Mouse (Mus musculus): ENCODE measurements around the gene Pdik1l. TPM values are rescaled to one million over a fixed set of nuclear protein-coding genes. Genes with fewer than 3 reads are reported as not detected.
"Not testable (repeated sequence)": the region's sequence is repeated elsewhere in the genome, so short reads cannot be mapped to it uniquely, and the experiment has no call there.

The Pdik1l gene
- polyA plus RNA-seq, 1 experiment = 3.4 TPM

GRCm38 (mm10) chr4:134273417-134274345, 14.0 kb downstream of the Pdik1l start:
- WGBS = 9% methylated on average over 14 of the region's 14 CpGs
- no peaks in the 10 kb centered on the region; the same call in 1 of the 2 replicates for H3K4me1 ChIP-seq (ENCODE audit: control insufficient read depth, insufficient read depth, low read length)
- H3K36me3 ChIP-seq (ENCODE audit: control insufficient read depth, insufficient read depth, low read length) = peaks cover 4% of the 10 kb centered on the region; the same call in 1 of the 2 replicates
- peak; percentile 45 for DNase-seq
- no peaks in the 10 kb centered on the region for H3K27me3 ChIP-seq (replicated peaks; ENCODE audit: control insufficient read depth, insufficient read depth, low read length)
- peak overlapping the region; percentile 47 for H3K4me3 ChIP-seq (ENCODE audit: insufficient read depth, low read depth, low read length)
- H3K27ac ChIP-seq (ENCODE audit: insufficient read depth, low read depth, low read length) = peak overlapping the region; percentile 42; the same call in 1 of the 2 replicates
- TF ChIP-seq POLR2A (IDR thresholded peaks at IDR 0.05; ENCODE audit: low read depth, low read length) (no peak), CTCF (conservative IDR thresholded peaks at IDR 0.05; ENCODE audit: insufficient read depth, insufficient read length, low read depth, low read length) (no peak)

- no peak for DNase-seq
- Histone ChIP-seq H3K4me1 (ENCODE audit: control insufficient read depth, insufficient read depth, low read length) (no peaks in the 10 kb centered on the region; the same call in 1 of the 2 replicates), H3K27ac (ENCODE audit: insufficient read depth, low read depth, low read length) (no peak overlapping the region; the same call in 1 of the 2 replicates), H3K27me3 (replicated peaks; ENCODE audit: control insufficient read depth, insufficient read depth, low read length) (no peaks in the 10 kb centered on the region), H3K4me3 (ENCODE audit: insufficient read depth, low read depth, low read length) (peak overlapping the region; percentile 47; the same call in 1 of the 2 replicates), H3K36me3 (ENCODE audit: control insufficient read depth, insufficient read depth, low read length) (no peaks in the 10 kb centered on the region)
- TF ChIP-seq CTCF (conservative IDR thresholded peaks at IDR 0.05; ENCODE audit: insufficient read depth, insufficient read length, low read depth, low read length) (no peak), POLR2A (IDR thresholded peaks at IDR 0.05; ENCODE audit: low read depth, low read length) (no peak)
- 12% methylated on average over 13 of the region's 13 CpGs for WGBS
Observed at GRCm38 (mm10) chr4:134272731-134273416, 14.8 kb downstream of the Pdik1l start.

- DNase-seq = no peak
- H3K4me3 ChIP-seq (ENCODE audit: insufficient read depth, low read depth, low read length) = no peak overlapping the region
- no peak for TF ChIP-seq POLR2A (IDR thresholded peaks at IDR 0.05; ENCODE audit: low read depth, low read length)
- TF ChIP-seq CTCF (conservative IDR thresholded peaks at IDR 0.05; ENCODE audit: insufficient read depth, insufficient read length, low read depth, low read length) = no peak
- H3K27me3 ChIP-seq (replicated peaks; ENCODE audit: control insufficient read depth, insufficient read depth, low read length) = no peaks in the 10 kb centered on the region
- no peak overlapping the region for H3K27ac ChIP-seq (ENCODE audit: insufficient read depth, low read depth, low read length)
- H3K4me1 ChIP-seq (ENCODE audit: control insufficient read depth, insufficient read depth, low read length) = no peaks in the 10 kb centered on the region; the same call in 1 of the 2 replicates
- H3K36me3 ChIP-seq (ENCODE audit: control insufficient read depth, insufficient read depth, low read length) = no peaks in the 10 kb centered on the region
- 84% methylated on average over 7 of the region's 7 CpGs for WGBS
Observed at GRCm38 (mm10) chr4:134271979-134272378, 15.7 kb downstream of the Pdik1l start.

GRCm38 (mm10) chr4:134269622-134270021, 18.1 kb downstream of the Pdik1l start:
- 0 out of 2 replicates have a peak, but pooled peaks have one; percentile 29 for TF ChIP-seq CTCF (conservative IDR thresholded peaks at IDR 0.05; ENCODE audit: insufficient read depth, insufficient read length, low read depth, low read length)
- not testable (repeated sequence) for H3K27me3 ChIP-seq (replicated peaks; ENCODE audit: control insufficient read depth, insufficient read depth, low read length); H3K27ac ChIP-seq (ENCODE audit: insufficient read depth, low read depth, low read length); H3K36me3 ChIP-seq (ENCODE audit: control insufficient read depth, insufficient read depth, low read length); H3K4me3 ChIP-seq (ENCODE audit: insufficient read depth, low read depth, low read length); DNase-seq; H3K4me1 ChIP-seq (ENCODE audit: control insufficient read depth, insufficient read depth, low read length)

GRCm38 (mm10) chr4:134268102-134268655, 19.5 kb downstream of the Pdik1l start:
- peak; percentile 47 for DNase-seq
- H3K36me3 ChIP-seq (ENCODE audit: control insufficient read depth, insufficient read depth, low read length) = no peaks in the 10 kb centered on the region
- no peaks in the 10 kb centered on the region for H3K27me3 ChIP-seq (replicated peaks; ENCODE audit: control insufficient read depth, insufficient read depth, low read length)
- 73% methylated on average over 19 of the region's 19 CpGs for WGBS
- no peak overlapping the region for H3K27ac ChIP-seq (ENCODE audit: insufficient read depth, low read depth, low read length)
- TF ChIP-seq POLR2A (IDR thresholded peaks at IDR 0.05; ENCODE audit: low read depth, low read length) (no peak), CTCF (conservative IDR thresholded peaks at IDR 0.05; ENCODE audit: insufficient read depth, insufficient read length, low read depth, low read length) (no peak)
- no peak overlapping the region for H3K4me3 ChIP-seq (ENCODE audit: insufficient read depth, low read depth, low read length)
- H3K4me1 ChIP-seq (ENCODE audit: control insufficient read depth, insufficient read depth, low read length) = no peaks in the 10 kb centered on the region

GRCm38 (mm10) chr4:134265860-134266585, 21.7 kb downstream of the Pdik1l start:
- H3K27ac ChIP-seq (ENCODE audit: insufficient read depth, low read depth, low read length) = no peak overlapping the region

More at GRCm38 (mm10) chr4:134265860-134266585, 21.7 kb downstream of the Pdik1l start:
- Histone ChIP-seq H3K4me3 (ENCODE audit: insufficient read depth, low read depth, low read length) (no peak overlapping the region), H3K27me3 (replicated peaks; ENCODE audit: control insufficient read depth, insufficient read depth, low read length) (no peaks in the 10 kb centered on the region), H3K36me3 (ENCODE audit: control insufficient read depth, insufficient read depth, low read length) (no peaks in the 10 kb centered on the region), H3K4me1 (ENCODE audit: control insufficient read depth, insufficient read depth, low read length) (no peaks in the 10 kb centered on the region)
- peak; percentile 69 for DNase-seq
- no peak for TF ChIP-seq POLR2A (IDR thresholded peaks at IDR 0.05; ENCODE audit: low read depth, low read length)
- no peak for TF ChIP-seq CTCF (conservative IDR thresholded peaks at IDR 0.05; ENCODE audit: insufficient read depth, insufficient read length, low read depth, low read length)
- 46% methylated on average over 9 of the region's 9 CpGs for WGBS
